Mouse (Mus musculus) midbrain, embryonic 11.5 days (tissue): ENCODE measurements around the gene Antxr1. TPM values are rescaled to one million over a fixed set of nuclear protein-coding genes. Genes with fewer than 3 reads are reported as not detected.

Experiments used
- ATAC-seq: fragments of 200-750 bp; cut with Nextera tagmentation; 2 replicates; pipeline ENCODE4 v1.8.0; 2017; ENCODE audit warnings: moderate TSS enrichment, moderate library complexity; ENCODE audit not compliant: low FRiP score
- DNase-seq: peaks from one replicate; pipeline ENCODE4 v3.0.0; 2015; ENCODE audit warnings: low spot score; ENCODE audit errors: missing footprints
- H3K27ac ChIP-seq: fragments of 300-500 bp; sonication (generic); 2 replicates; pipeline ENCODE4 v1.5.1; 2014; ENCODE audit warnings: low read depth, low read length
- H3K27me3 ChIP-seq: fragments of 300-500 bp; sonication (generic); 2 replicates; pipeline ENCODE4 v1.6.1; 2014; ENCODE audit warnings: mild to moderate bottlenecking, low read length, moderate library complexity, mixed read lengths; ENCODE audit not compliant: control insufficient read depth, insufficient read depth
- H3K36me3 ChIP-seq: fragments of 300-500 bp; sonication (generic); 2 replicates; pipeline ENCODE4 v1.6.1; 2014; ENCODE audit warnings: mild to moderate bottlenecking, low read length, moderate library complexity, mixed read lengths; ENCODE audit not compliant: control insufficient read depth, insufficient read depth
- H3K4me1 ChIP-seq: fragments of 300-500 bp; sonication (generic); 2 replicates; pipeline ENCODE4 v1.6.1; 2014; ENCODE audit warnings: low read length; ENCODE audit not compliant: control insufficient read depth, insufficient read depth
- H3K4me2 ChIP-seq: fragments of 300-500 bp; sonication (generic); 2 replicates; pipeline ENCODE4 v1.6.1; 2014; ENCODE audit warnings: mild to moderate bottlenecking, moderate library complexity
- H3K4me3 ChIP-seq: fragments of 300-500 bp; sonication (generic); 2 replicates; pipeline ENCODE4 v1.5.1; 2014; ENCODE audit warnings: low read depth, low read length
- H3K9ac ChIP-seq: fragments of 300-500 bp; sonication (generic); 2 replicates; pipeline ENCODE4 v1.6.1; 2014; ENCODE audit warnings: low read length
- H3K9me3 ChIP-seq: fragments of 300-500 bp; sonication (generic); 2 replicates; pipeline ENCODE4 v1.6.1; 2016; ENCODE audit warnings: low read length; ENCODE audit not compliant: control insufficient read depth
- WGBS: fragments of 180-500 bp; shearing (Covaris S2); extraction: QIAGEN DNeasy Blood & Tissue Kit; methylation state at CpG from one replicate; pipeline ENCODE4 v1.1.7; 2014; 5-methylcytosine and 5-hydroxymethylcytosine counted together
- polyA plus RNA-seq: library from polyadenylated mRNA; unstranded; fragments of >200 nt; fragmentation: Nextera tagmentation; extraction: Ambion mirVana; gene quantifications from 2 replicates; pipeline ENCODE4 v1.2.1, GENCODE M21; 2014

Gene Antxr1
- polyA plus RNA-seq, 1 experiment from 2014 or later = 4.9 TPM

GRCm38 (mm10) chr6:87244117-87245100, 91.2 kb downstream of the Antxr1 start:
- DNase-seq (no peak), ATAC-seq (no peak)
- Histone ChIP-seq H3K9ac (no peak overlapping the region), H3K27ac (no peak overlapping the region; the same call in 1 of the 2 replicates), H3K9me3 (no peaks in the 10 kb centered on the region), H3K4me2 (no peak overlapping the region), H3K4me3 (no peak overlapping the region), H3K36me3 (no peaks in the 10 kb centered on the region; the same call in 1 of the 2 replicates), H3K27me3 (no peaks in the 10 kb centered on the region), H3K4me1 (peaks cover 3% of the 10 kb centered on the region; the same call in 1 of the 2 replicates)
- WGBS = 56% methylated on average over 9 of the region's 9 CpGs

GRCm38 (mm10) chr6:87237260-87237659, 98.4 kb downstream of the Antxr1 start:
- Histone ChIP-seq H3K4me1 (no peaks in the 10 kb centered on the region), H3K36me3 (no peaks in the 10 kb centered on the region; the same call in 1 of the 2 replicates), H3K9ac (no peak overlapping the region), H3K27ac (no peak overlapping the region), H3K27me3 (no peaks in the 10 kb centered on the region), H3K4me2 (no peak overlapping the region), H3K4me3 (no peak overlapping the region), H3K9me3 (no peaks in the 10 kb centered on the region)
- DNase-seq (no peak), ATAC-seq (no peak)
- WGBS = 72% methylated on average over 4 of the region's 4 CpGs

GRCm38 (mm10) chr6:87236061-87236460, 99.6 kb downstream of the Antxr1 start:
- Histone ChIP-seq H3K36me3 (no peaks in the 10 kb centered on the region; the same call in 1 of the 2 replicates), H3K4me3 (no peak overlapping the region), H3K27me3 (no peaks in the 10 kb centered on the region), H3K4me1 (no peaks in the 10 kb centered on the region), H3K9me3 (no peaks in the 10 kb centered on the region), H3K4me2 (no peak overlapping the region), H3K27ac (no peak overlapping the region), H3K9ac (no peak overlapping the region)
- ATAC-seq (no peak), DNase-seq (no peak)
- WGBS = 71% methylated on average over 8 of the region's 8 CpGs

- DNase-seq (no peak), ATAC-seq (no peak)
- Histone ChIP-seq H3K27me3 (no peaks in the 10 kb centered on the region), H3K4me2 (no peak overlapping the region), H3K9ac (no peak overlapping the region), H3K4me1 (no peaks in the 10 kb centered on the region), H3K27ac (no peak overlapping the region), H3K36me3 (no peaks in the 10 kb centered on the region; the same call in 1 of the 2 replicates), H3K4me3 (no peak overlapping the region), H3K9me3 (no peaks in the 10 kb centered on the region)
- WGBS = 93% methylated on average over 4 of the region's 4 CpGs
Measured at GRCm38 (mm10) chr6:87233111-87233510, 102.5 kb downstream of the Antxr1 start.

GRCm38 (mm10) chr6:87230041-87230440, 105.6 kb downstream of the Antxr1 start:
- Histone ChIP-seq H3K9ac (no peak overlapping the region), H3K9me3 (no peaks in the 10 kb centered on the region), H3K4me1 (no peaks in the 10 kb centered on the region), H3K4me2 (no peak overlapping the region), H3K27ac (no peak overlapping the region), H3K27me3 (no peaks in the 10 kb centered on the region), H3K36me3 (no peaks in the 10 kb centered on the region), H3K4me3 (no peak overlapping the region)
- 97% methylated on average over 2 of the region's 2 CpGs for WGBS
- DNase-seq (no peak), ATAC-seq (no peak)

- no peaks in the 10 kb centered on the region for H3K27me3 ChIP-seq
- no peak overlapping the region for H3K4me2 ChIP-seq
- no peak overlapping the region for H3K4me3 ChIP-seq
- DNase-seq (no peak), ATAC-seq (no peak)
- H3K9me3 ChIP-seq = no peaks in the 10 kb centered on the region
- H3K9ac ChIP-seq = no peak overlapping the region
- no peaks in the 10 kb centered on the region for H3K36me3 ChIP-seq
- H3K27ac ChIP-seq = no peak overlapping the region
- 83% methylated on average over 10 of the region's 10 CpGs for WGBS
- no peaks in the 10 kb centered on the region for H3K4me1 ChIP-seq
Measured at GRCm38 (mm10) chr6:87227940-87228339, 107.7 kb downstream of the Antxr1 start.

GRCm38 (mm10) chr6:87226315-87226714, 109.3 kb downstream of the Antxr1 start:
- Histone ChIP-seq H3K27me3 (no peaks in the 10 kb centered on the region), H3K36me3 (no peaks in the 10 kb centered on the region), H3K4me3 (no peak overlapping the region), H3K9me3 (no peaks in the 10 kb centered on the region), H3K4me1 (no peaks in the 10 kb centered on the region), H3K4me2 (no peak overlapping the region), H3K27ac (no peak overlapping the region), H3K9ac (no peak overlapping the region)
- WGBS = 87% methylated on average over 4 of the region's 4 CpGs
- DNase-seq = no peak
- no peak for ATAC-seq

GRCm38 (mm10) chr6:87225286-87225685, 110.3 kb downstream of the Antxr1 start:
- Histone ChIP-seq H3K4me2 (no peak overlapping the region), H3K9ac (no peak overlapping the region), H3K36me3 (no peaks in the 10 kb centered on the region), H3K4me3 (no peak overlapping the region), H3K27ac (no peak overlapping the region), H3K4me1 (no peaks in the 10 kb centered on the region), H3K27me3 (no peaks in the 10 kb centered on the region), H3K9me3 (no peaks in the 10 kb centered on the region)
- no peak for ATAC-seq
- 89% methylated on average over 1 of the region's 1 CpGs for WGBS
- DNase-seq = no peak

- Histone ChIP-seq H3K27ac (no peak overlapping the region), H3K4me2 (no peak overlapping the region), H3K36me3 (no peaks in the 10 kb centered on the region), H3K9me3 (no peaks in the 10 kb centered on the region), H3K27me3 (no peaks in the 10 kb centered on the region), H3K4me3 (no peak overlapping the region), H3K4me1 (no peaks in the 10 kb centered on the region), H3K9ac (no peak overlapping the region)
- DNase-seq = no peak
- ATAC-seq = no peak
- WGBS = 79% methylated on average over 10 of the region's 10 CpGs
Measured at GRCm38 (mm10) chr6:87222854-87223631, 112.6 kb downstream of the Antxr1 start.
